Mouse (Mus musculus): ENCODE data around the gene Sys1. TPM values are rescaled to one million over a fixed set of nuclear protein-coding genes. Genes with fewer than 3 reads are reported as not detected.
A peak's percentile ranks its signal among the peaks of the same experiment; 100 is the strongest.

Sys1 gene
- polyA plus RNA-seq, 1 experiment: 23.6 TPM

DNA sequence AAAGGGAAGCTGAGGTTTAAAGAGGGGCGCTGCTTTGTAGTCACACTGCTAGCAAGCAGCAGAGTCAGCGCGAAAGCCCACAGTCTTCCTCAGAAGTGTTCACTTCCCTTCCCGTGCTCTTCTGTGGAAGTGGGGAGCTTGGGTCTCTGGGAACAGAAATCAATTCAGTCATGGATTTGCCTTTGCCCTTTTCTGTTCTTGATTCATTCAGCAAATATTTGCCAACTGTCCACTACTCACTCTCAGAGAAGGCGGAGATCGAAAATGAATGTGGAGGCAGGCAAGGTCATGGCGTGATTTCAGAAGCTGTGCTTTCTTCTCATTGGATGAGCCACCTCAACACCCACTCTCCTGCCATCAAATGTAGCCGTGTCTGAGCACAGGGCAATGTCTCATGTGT is 1.8 kb downstream of the Sys1 start:
- Histone ChIP-seq H3K27ac (ENCODE audit: insufficient read depth, low read length) (no peak overlapping the region), H3K4me1 (ENCODE audit: control insufficient read depth, insufficient read depth, low read length) (peaks cover 9% of the 10 kb centered on the region), H3K4me3 (ENCODE audit: insufficient read depth, low read length) (no peak overlapping the region)
- TF ChIP-seq POLR2A (IDR thresholded peaks at IDR 0.05; ENCODE audit: low read depth, low read length) (no peak), CTCF (IDR thresholded peaks at IDR 0.05; ENCODE audit: borderline replicate concordance, insufficient read depth, low read length) (no peak)

DNA sequence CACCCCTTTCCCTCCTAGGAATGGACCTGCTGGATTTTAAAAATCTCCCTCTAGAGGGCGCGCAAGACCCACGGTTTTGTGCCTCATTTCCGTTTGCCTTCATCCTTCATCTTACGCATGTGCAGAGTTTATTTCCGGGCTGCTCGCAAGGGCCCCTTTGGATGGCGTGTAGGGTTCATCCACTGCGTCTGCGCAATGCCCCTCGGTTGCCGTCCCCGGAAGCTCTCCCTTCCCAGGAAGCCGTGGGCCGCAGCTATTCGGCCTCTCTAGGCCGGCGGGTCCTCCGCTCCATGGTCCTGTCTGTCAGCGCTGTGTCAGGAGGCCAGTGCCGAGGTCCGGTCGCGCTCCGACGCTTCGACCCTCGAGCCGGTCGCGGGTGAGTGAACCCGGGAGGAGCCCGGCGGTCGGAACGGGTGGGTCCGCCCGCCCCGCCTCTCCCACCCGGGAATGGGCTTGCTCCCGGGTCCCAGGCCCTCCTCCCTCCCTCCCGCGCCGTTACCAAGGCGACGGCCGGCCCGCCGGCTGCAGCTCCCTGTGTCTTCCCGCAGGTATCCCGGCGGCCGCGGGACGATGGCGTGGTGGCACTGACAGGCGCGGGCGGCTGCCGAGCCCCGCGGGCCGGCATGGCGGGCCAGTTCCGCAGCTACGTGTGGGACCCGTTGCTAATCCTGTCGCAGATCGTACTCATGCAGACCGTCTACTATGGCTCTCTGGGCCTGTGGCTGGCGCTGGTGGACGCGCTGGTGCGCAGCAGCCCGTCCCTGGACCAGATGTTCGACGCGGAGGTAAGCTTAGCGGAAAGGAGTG is 4.2 kb downstream of the Sys1 start, which contains the start of gene Gm20458:
TSS of gene Gm20458 (plus strand) at position 223 of the 807 bp plus-strand sequence.
- peak; percentile 44; the same call in 1 of the 2 replicates for TF ChIP-seq CTCF (IDR thresholded peaks at IDR 0.05; ENCODE audit: borderline replicate concordance, insufficient read depth, low read length)
- peak; percentile 81 for TF ChIP-seq POLR2A (IDR thresholded peaks at IDR 0.05; ENCODE audit: low read depth, low read length)
- H3K4me3 ChIP-seq (ENCODE audit: insufficient read depth, low read length): peak within 1 kb of the TSS; percentile 69
- peak within 1 kb of the TSS; percentile 29; the same call in 1 of the 2 replicates for H3K27ac ChIP-seq (ENCODE audit: insufficient read depth, low read length)

DNA sequence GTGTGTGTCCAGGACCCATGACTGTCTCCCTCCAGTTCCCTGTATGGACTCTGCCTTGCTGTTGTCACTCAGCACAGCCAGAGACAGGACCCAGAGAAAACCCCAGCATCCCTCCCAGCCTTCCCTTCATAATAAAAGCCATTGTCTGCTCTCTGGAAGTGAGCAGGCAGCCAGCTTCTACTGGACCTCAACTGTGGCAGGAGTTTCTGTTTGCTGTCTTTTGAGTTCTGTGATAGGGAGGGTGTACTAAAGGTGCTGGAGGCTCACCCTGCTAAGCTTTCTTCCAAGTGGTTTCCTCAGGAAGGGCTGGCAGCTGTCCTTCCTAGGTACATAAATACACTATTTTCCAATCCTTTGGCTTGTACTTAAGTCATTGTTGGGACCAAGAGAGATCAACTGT is 8.4 kb downstream of the Sys1 start:
- Histone ChIP-seq H3K27ac (ENCODE audit: insufficient read depth, low read length) (no peak overlapping the region), H3K4me3 (ENCODE audit: insufficient read depth, low read length) (no peak overlapping the region), H3K4me1 (ENCODE audit: control insufficient read depth, insufficient read depth, low read length) (peaks cover 8% of the 10 kb centered on the region; the same call in 1 of the 2 replicates)
- TF ChIP-seq POLR2A (IDR thresholded peaks at IDR 0.05; ENCODE audit: low read depth, low read length) (no peak), CTCF (IDR thresholded peaks at IDR 0.05; ENCODE audit: borderline replicate concordance, insufficient read depth, low read length) (no peak)

More for the DNA sequence above, 4.2 kb downstream of the Sys1 start, which contains the start of gene Gm20458:
- peaks cover 9% of the 10 kb centered on the region for H3K4me1 ChIP-seq (ENCODE audit: control insufficient read depth, insufficient read depth, low read length)

DNA sequence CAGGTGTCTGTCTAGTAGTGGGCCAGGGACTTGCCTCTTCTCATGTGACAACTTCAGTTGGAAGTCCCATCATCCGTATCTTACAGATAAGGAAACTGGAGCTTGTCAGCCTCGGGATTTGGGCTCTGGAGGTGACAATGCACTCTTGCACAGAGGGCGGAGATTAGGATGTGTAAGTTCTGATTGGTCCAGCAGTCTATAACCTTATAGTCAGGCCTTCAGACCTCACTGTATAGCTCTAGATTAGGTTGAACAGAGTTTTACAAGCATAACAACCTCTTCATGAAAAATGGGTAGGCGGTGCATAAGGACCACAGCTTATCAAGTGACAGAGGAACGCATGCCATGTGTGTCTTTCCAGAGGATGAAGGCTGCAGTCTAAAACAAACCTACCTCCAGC is 10.0 kb downstream of the Sys1 start:
- H3K4me3 ChIP-seq (ENCODE audit: insufficient read depth, low read length): no peak overlapping the region
- TF ChIP-seq POLR2A (IDR thresholded peaks at IDR 0.05; ENCODE audit: low read depth, low read length) (no peak), CTCF (IDR thresholded peaks at IDR 0.05; ENCODE audit: borderline replicate concordance, insufficient read depth, low read length) (no peak)
- no peak overlapping the region for H3K27ac ChIP-seq (ENCODE audit: insufficient read depth, low read length)
- H3K4me1 ChIP-seq (ENCODE audit: control insufficient read depth, insufficient read depth, low read length): peaks cover 8% of the 10 kb centered on the region; the same call in 1 of the 2 replicates

DNA sequence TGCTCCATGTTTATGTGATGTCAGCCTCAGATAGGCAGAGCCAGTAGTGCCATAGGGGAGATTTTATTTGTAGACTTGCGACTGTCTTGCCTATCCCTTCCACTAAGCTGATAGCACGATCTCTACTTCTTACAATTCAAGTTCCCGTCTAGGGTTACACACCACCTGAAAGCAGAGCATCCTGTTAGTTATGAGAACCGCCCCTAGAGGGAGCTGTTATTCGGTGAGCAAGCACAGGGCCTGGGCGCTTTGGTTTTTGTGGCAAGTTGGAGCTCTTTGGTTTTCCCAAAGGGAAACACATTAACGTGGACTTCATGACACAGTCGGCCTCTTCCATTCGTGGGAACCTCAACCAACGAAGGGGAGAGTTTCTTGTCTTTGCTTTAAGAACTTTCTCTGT is 13.5 kb downstream of the Sys1 start:
- Histone ChIP-seq H3K27ac (ENCODE audit: insufficient read depth, low read length) (no peak overlapping the region), H3K4me1 (ENCODE audit: control insufficient read depth, insufficient read depth, low read length) (0 out of 2 replicates have a peak, but pooled peaks cover 5% of the 10 kb centered on the region), H3K4me3 (ENCODE audit: insufficient read depth, low read length) (no peak overlapping the region)
- TF ChIP-seq POLR2A (IDR thresholded peaks at IDR 0.05; ENCODE audit: low read depth, low read length) (no peak), CTCF (IDR thresholded peaks at IDR 0.05; ENCODE audit: borderline replicate concordance, insufficient read depth, low read length) (no peak)

DNA sequence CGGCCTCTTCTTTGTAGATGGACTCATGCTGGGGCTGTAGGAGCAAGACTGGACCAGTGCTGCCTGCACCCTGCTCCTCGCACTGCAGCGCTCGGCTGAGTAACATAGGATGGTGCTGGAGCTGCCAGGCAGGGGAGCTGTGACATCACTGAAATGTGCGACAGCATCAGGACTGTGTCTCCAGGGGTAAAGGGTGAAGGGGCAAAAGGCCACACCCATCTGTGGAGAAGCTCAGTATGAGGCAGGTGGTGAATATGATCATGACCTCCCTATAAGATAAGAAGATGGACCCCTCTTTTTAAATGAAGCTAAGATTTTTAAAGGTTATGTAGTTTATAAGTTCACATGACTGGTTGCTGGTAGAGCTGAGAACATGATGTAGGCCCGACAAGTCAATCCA is 16.9 kb downstream of the Sys1 start, which contains the start of gene Trp53tg5:
TSS of gene Trp53tg5 (minus strand) at position 101 of the 400 bp plus-strand sequence.
- Histone ChIP-seq H3K27ac (ENCODE audit: insufficient read depth, low read length) (no peak within 1 kb of the TSS), H3K4me1 (ENCODE audit: control insufficient read depth, insufficient read depth, low read length) (0 out of 2 replicates have a peak, but pooled peaks cover 5% of the 10 kb centered on the region), H3K4me3 (ENCODE audit: insufficient read depth, low read length) (no peak within 1 kb of the TSS)
- TF ChIP-seq POLR2A (IDR thresholded peaks at IDR 0.05; ENCODE audit: low read depth, low read length): no peak

DNA sequence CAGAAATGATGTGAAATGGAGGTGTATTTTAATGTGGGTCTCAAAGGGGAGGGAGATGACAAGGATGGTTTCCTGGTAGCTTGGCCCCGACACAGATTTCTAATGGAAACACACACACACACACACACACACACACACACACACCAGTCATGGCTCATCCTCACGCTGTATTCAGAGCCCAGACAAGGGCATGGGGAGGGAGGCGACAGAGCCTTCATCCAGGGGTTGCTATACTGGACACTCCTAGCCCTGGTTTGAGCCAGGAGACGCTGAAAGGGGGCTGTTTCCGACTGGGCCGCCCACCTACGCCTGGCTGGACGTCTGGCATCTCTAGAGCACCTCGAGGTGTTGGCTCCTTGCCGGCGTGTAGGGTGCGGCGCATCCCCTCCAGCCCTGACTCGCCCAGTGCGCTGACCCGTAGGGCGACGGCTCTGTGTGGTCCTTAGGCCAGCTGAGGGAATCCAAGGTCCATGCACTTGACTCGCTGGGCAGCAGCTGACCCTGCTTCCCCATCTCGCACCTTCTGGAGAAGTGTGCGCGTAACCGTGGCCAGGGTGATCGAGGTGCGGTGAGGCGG is 29.0 kb downstream of the Sys1 start, which contains the start of gene Dbndd2:
TSS of gene Dbndd2 (plus strand) at position 426 of the 577 bp plus-strand sequence.
- Histone ChIP-seq H3K4me1 (ENCODE audit: control insufficient read depth, insufficient read depth, low read length) (no peaks in the 10 kb centered on the region), H3K4me3 (ENCODE audit: insufficient read depth, low read length) (peak within 1 kb of the TSS; percentile 72), H3K27ac (ENCODE audit: insufficient read depth, low read length) (no peak within 1 kb of the TSS)
- TF ChIP-seq POLR2A (IDR thresholded peaks at IDR 0.05; ENCODE audit: low read depth, low read length): 0 out of 2 replicates have a peak, but pooled peaks have one; percentile 5
- no peak for TF ChIP-seq CTCF (IDR thresholded peaks at IDR 0.05; ENCODE audit: borderline replicate concordance, insufficient read depth, low read length)

DNA sequence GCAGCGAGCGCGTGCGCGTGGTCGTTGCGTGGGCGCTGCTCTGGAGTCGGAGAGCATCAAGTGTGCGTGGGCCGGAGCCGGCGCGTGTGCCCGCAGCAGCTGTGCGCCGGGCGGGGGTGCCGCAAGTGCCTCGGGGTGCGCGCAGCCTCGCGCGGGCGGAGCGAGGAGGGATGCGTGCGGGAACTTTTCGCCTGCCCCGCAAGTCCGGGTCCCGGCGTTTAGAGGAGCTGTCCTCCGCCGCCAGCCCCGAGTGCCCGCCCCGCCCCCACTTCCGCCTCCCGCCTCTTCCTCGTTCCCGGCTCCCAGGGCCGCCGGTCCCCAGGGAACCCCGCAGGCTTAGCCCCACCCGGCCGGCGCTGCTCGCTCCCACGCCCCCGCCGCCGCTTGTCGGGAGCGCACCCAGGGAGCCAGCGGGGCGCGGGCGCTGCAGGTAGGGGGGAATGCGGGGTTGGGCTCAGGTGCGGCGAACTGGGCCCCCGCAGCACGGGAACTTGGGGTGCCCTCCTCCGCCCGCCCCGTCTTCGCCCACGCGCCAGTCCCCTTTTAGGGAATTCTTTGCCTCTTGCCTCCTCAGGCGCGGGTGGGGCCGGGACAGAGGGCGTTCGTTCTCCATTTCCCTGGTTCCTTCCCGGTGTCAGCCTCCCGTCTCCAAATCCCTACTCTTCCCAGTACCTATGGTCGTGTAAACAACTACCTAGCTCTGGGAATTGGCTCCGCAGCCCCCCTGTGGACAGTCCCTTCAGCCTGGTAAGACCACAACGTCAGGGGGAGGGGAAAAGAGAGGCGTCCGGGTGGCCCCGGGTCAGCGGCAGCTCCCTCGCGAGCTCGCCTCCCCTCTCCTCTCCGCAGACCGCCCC is 29.7 kb downstream of the Sys1 start:
- Histone ChIP-seq H3K4me1 (ENCODE audit: control insufficient read depth, insufficient read depth, low read length) (no peaks in the 10 kb centered on the region), H3K27ac (ENCODE audit: insufficient read depth, low read length) (no peak overlapping the region), H3K4me3 (ENCODE audit: insufficient read depth, low read length) (peak overlapping the region; percentile 72)
- TF ChIP-seq CTCF (IDR thresholded peaks at IDR 0.05; ENCODE audit: borderline replicate concordance, insufficient read depth, low read length): no peak
- TF ChIP-seq POLR2A (IDR thresholded peaks at IDR 0.05; ENCODE audit: low read depth, low read length): peak; percentile 27; the same call in 1 of the 2 replicates

DNA sequence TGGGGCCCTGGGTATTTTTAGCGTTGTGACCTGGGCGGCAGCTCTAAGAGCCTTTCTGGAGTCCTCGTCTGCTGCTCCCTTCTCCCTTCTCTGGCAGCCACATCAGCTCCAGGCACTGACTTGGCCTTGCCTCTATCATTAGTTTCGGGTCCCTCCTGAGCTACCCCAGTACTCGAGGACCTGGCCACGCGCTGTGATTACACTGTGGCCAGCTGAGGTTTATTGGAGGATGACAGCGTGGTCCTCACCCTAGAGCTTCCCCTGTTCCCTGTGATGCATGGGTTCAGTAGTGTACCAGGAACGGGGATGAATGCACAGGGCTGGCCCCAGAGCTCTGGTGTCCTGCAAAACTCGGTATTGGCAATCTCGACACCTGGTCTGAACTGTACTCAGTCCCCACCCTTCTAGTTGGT is 30.4 kb downstream of the Sys1 start:
- peak overlapping the region; percentile 72 for H3K4me3 ChIP-seq (ENCODE audit: insufficient read depth, low read length)
- no peak overlapping the region for H3K27ac ChIP-seq (ENCODE audit: insufficient read depth, low read length)
- H3K4me1 ChIP-seq (ENCODE audit: control insufficient read depth, insufficient read depth, low read length): no peaks in the 10 kb centered on the region
- TF ChIP-seq CTCF (IDR thresholded peaks at IDR 0.05; ENCODE audit: borderline replicate concordance, insufficient read depth, low read length) (no peak), POLR2A (IDR thresholded peaks at IDR 0.05; ENCODE audit: low read depth, low read length) (no peak)
